Mouse (Mus musculus) midbrain, embryonic 12.5 days (tissue): ENCODE measurements around the gene Acvr2a. TPM values are rescaled to one million over a fixed set of nuclear protein-coding genes. Genes with fewer than 3 reads are reported as not detected.

ENCODE experiments used
- ATAC-seq: fragments of 200-750 bp; cut with Nextera tagmentation; 2 replicates; pipeline ENCODE4 v1.8.0; 2017; ENCODE audit warnings: low read depth, moderate TSS enrichment, moderate library complexity; ENCODE audit not compliant: low FRiP score
- H3K27ac ChIP-seq: fragments of 300-500 bp; sonication (generic); replicated peaks from 2 replicates; pipeline ENCODE4 v1.5.1; 2016; ENCODE audit warnings: mild to moderate bottlenecking
- H3K27me3 ChIP-seq: fragments of 300-500 bp; sonication (generic); 2 replicates; pipeline ENCODE4 v1.6.1; 2016; ENCODE audit warnings: mild to moderate bottlenecking
- H3K36me3 ChIP-seq: fragments of 300-500 bp; sonication (generic); 2 replicates; pipeline ENCODE4 v1.6.1; 2016
- H3K4me1 ChIP-seq: fragments of 300-500 bp; sonication (generic); 2 replicates; pipeline ENCODE4 v1.6.1; 2016
- H3K4me2 ChIP-seq: fragments of 300-500 bp; sonication (generic); replicated peaks from 2 replicates; pipeline ENCODE4 v1.6.1; 2016; ENCODE audit warnings: mild to moderate bottlenecking, moderate library complexity
- H3K4me3 ChIP-seq: fragments of 300-500 bp; sonication (generic); 2 replicates; pipeline ENCODE4 v1.5.1; 2016; ENCODE audit warnings: mild to moderate bottlenecking
- H3K9ac ChIP-seq: fragments of 300-500 bp; sonication (generic); replicated peaks from 2 replicates; pipeline ENCODE4 v1.6.1; 2016; ENCODE audit warnings: mild to moderate bottlenecking, moderate library complexity
- H3K9me3 ChIP-seq: fragments of 300-500 bp; sonication (generic); 2 replicates; pipeline ENCODE4 v1.6.1; 2016; ENCODE audit warnings: mild to moderate bottlenecking
- WGBS: fragments of 180-500 bp; shearing (Covaris S2); methylation state at CpG from one replicate; pipeline ENCODE4 v1.1.7; 2016; 5-methylcytosine and 5-hydroxymethylcytosine counted together
- polyA plus RNA-seq: library from polyadenylated mRNA; unstranded; fragments of >200 nt; fragmentation: Nextera tagmentation; extraction: Ambion mirVana; gene quantifications from 2 replicates; pipeline ENCODE4 v1.2.1, GENCODE M21; 2016

Acvr2a gene
- 37.0 and 40.7 TPM in 2 replicates for polyA plus RNA-seq

DNA sequence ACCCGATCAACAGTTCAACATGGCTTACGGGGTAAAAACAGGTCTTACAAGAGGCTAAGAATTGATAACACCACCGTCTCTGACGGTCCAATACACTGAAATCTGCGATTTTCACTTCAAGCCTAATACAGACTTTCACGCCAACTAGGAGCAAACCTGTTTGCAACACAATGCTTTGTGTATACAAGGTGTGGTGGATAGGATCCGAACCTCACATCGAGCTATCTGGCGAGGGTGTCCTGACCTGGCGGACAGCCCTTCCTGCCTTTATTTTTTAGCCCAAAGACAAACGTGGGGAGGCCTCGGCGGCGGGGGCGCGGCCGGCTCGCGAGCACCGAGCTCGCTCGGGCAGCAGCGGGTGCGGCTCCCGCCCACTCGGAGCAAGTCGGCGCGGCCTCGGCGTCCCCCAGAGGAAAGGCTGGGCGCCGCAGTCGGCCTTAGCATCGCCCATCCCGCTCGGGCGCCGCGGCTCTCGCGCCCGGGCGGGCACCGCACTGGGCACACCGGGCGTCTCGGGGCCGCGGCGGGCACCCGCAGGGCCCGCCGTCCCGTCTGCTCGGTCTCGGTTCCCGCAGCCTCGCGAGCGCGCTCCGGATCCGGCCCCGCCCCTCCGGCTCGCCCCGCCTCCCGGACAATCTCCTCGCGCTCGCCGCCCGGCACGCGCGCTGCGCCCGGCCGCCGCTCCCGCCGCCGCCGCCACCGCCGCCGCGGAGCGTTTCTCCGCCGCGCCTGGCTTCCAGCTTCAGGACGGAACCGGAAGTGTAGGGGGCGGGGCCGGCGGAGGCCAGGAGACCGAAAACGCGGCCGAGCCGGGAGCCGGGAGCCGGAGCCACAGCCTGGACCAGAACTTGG lies at the start of gene Acvr2a:
Acvr2a (plus strand) TSS at position 739 of the 852 bp plus-strand sequence.
- H3K9ac ChIP-seq = peak within 1 kb of the TSS; percentile 93
- ATAC-seq = peak; percentile 94
- peak within 1 kb of the TSS; percentile 85 for H3K4me3 ChIP-seq
- H3K4me1 ChIP-seq = peaks cover 12% of the 10 kb centered on the region
- WGBS = under 1% methylated on average over 90 of the region's 105 CpGs
- H3K4me2 ChIP-seq = peak within 1 kb of the TSS; percentile 73
- no peaks in the 10 kb centered on the region for H3K36me3 ChIP-seq
- H3K27ac ChIP-seq = peak within 1 kb of the TSS; percentile 98
- H3K27me3 ChIP-seq = no peaks in the 10 kb centered on the region
- H3K9me3 ChIP-seq = no peaks in the 10 kb centered on the region

DNA sequence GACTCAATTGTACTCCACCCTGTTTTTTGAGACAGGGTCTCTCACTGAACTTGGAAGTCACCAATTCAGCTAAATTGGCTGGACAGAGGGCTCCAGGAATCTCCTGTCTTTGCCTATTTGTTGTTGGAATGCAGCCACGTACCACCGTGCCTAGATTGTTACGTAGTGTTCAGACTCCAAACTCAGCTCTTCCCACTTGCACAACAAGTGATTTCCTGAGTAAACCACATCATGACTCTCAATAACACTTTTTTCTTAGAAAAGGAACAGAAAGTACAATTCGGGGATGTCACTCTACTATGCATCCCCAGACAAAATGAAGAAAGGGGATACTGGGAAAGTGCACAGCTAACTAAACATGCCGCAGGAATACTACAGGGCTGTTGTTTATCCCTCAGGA lies 47.4 kb upstream of the Acvr2a start:
- Histone ChIP-seq H3K4me3 (no peak overlapping the region), H3K4me2 (no peak overlapping the region), H3K4me1 (no peaks in the 10 kb centered on the region), H3K9me3 (no peaks in the 10 kb centered on the region), H3K9ac (no peak overlapping the region), H3K27me3 (no peaks in the 10 kb centered on the region), H3K27ac (no peak overlapping the region), H3K36me3 (no peaks in the 10 kb centered on the region)
- ATAC-seq = no peak
- 83% methylated on average over 5 of the region's 5 CpGs for WGBS

DNA sequence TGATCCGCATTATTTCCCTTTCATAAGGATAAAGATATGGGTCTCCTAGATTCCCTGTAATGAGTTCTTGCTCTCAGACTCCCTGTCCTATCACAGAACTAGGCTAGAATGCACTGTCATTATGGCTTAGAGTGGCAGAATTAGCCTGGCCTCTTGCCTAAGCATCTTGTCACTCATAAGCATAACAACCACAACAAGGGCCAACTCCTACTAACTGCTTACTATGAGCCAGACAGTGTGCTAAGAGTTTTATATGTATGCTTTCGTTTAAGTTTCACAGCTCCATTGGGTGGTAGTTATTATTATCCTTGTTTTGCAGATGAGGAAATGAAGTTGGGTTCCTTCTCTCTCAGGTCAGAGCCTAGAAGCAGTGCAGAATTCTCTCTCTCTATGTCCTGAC lies 46.1 kb upstream of the Acvr2a start:
- Histone ChIP-seq H3K9ac (no peak overlapping the region), H3K9me3 (no peaks in the 10 kb centered on the region), H3K27ac (no peak overlapping the region), H3K4me3 (no peak overlapping the region), H3K27me3 (no peaks in the 10 kb centered on the region), H3K36me3 (no peaks in the 10 kb centered on the region), H3K4me1 (no peaks in the 10 kb centered on the region), H3K4me2 (no peak overlapping the region)
- 96% methylated on average over 2 of the region's 2 CpGs for WGBS
- ATAC-seq = no peak

DNA sequence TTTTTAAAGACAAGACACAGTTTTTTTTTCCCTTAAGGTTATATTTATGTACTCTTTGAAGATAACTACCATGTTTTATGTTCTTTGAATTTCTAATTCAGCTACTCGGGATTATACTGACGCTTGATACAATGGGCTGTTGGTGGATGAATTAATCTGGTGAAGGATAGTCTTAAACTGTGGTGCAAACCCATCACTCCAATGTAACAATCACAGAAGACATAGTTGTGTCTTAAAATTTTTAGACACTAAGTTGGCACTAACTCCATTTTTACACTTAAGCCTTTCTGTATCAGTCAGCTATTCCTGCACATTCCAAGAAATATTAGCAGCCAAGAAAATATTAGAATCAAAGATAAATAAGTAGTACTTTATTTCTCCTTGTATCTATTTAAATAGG lies 45.7 kb upstream of the Acvr2a start:
- H3K9ac ChIP-seq = no peak overlapping the region
- H3K27me3 ChIP-seq = no peaks in the 10 kb centered on the region
- H3K9me3 ChIP-seq = no peaks in the 10 kb centered on the region
- 77% methylated on average over 2 of the region's 2 CpGs for WGBS
- H3K27ac ChIP-seq = no peak overlapping the region
- no peaks in the 10 kb centered on the region for H3K36me3 ChIP-seq
- no peak overlapping the region for H3K4me2 ChIP-seq
- no peak overlapping the region for H3K4me3 ChIP-seq
- H3K4me1 ChIP-seq = no peaks in the 10 kb centered on the region
- no peak for ATAC-seq

DNA sequence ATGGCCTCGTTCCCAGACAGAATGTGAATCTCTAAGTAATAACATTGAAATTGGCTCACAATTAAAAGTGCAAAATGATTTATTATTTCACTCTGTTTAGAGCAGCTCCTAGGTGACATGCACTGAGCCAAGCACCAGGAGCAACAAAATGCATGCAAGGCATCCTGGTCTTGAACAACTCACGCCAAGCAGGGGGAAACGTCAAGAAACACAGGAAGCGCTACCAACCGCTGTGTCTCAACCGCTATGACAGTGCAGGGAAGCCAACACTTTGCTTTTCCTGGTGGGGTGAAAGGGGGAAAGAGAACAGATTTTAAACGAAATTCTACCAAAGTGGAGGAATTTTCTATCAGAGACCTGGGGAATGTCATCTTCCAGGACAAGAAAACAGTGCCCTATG lies 43.8 kb upstream of the Acvr2a start:
- Histone ChIP-seq H3K9me3 (no peaks in the 10 kb centered on the region), H3K4me1 (no peaks in the 10 kb centered on the region), H3K27ac (no peak overlapping the region), H3K36me3 (no peaks in the 10 kb centered on the region), H3K4me2 (no peak overlapping the region), H3K4me3 (no peak overlapping the region), H3K9ac (no peak overlapping the region), H3K27me3 (no peaks in the 10 kb centered on the region)
- WGBS = 90% methylated on average over 7 of the region's 7 CpGs
- ATAC-seq = no peak

DNA sequence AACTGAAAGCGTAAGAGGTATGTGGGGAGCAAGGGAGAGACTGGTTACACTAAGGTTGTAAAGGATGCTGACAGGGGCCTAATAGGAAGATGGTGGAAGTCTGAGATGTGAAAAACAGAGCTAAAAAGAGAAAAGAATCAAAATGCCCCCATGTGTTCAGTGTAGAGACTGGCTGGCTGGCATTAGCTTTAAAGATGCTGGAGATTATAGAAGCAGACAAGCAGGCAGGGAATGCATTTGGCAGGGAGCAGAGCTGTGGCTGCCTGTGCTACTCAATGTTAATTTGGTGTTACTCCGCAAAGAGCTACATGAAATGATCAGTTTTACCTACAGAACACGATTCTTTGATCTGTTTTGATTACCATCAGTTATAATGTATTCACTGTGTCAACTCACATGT lies 43.3 kb upstream of the Acvr2a start:
- H3K9ac ChIP-seq = no peak overlapping the region
- 88% methylated on average over 3 of the region's 3 CpGs for WGBS

DNA sequence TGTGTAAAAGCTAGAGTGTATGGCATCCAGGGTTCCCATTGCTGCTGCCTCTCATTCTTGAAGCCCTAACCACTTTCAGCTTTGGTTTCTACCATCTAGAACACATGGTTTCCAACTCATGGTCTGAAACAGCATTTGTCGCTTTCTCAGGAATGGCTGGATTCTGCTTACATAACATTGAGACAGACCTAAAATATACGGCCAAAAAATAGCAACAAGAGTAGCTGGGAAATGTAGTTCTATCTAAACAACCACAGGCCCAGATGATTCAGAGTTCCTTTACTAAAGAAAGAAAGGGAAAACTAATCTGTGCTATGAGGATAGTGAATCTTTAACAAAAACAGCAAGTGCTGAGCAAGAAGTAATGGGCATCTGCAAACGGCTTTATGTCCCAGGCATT lies 38.6 kb upstream of the Acvr2a start:
- ATAC-seq = no peak
- Histone ChIP-seq H3K4me2 (no peak overlapping the region), H3K4me3 (no peak overlapping the region), H3K9ac (no peak overlapping the region), H3K27ac (no peak overlapping the region), H3K4me1 (no peaks in the 10 kb centered on the region), H3K9me3 (no peaks in the 10 kb centered on the region), H3K27me3 (no peaks in the 10 kb centered on the region), H3K36me3 (no peaks in the 10 kb centered on the region)
- WGBS = 93% methylated on average over 3 of the region's 3 CpGs

More for the DNA sequence above, 43.3 kb upstream of the Acvr2a start:
- Histone ChIP-seq H3K27ac (no peak overlapping the region), H3K27me3 (no peaks in the 10 kb centered on the region), H3K4me1 (no peaks in the 10 kb centered on the region), H3K4me2 (no peak overlapping the region), H3K36me3 (no peaks in the 10 kb centered on the region), H3K9me3 (no peaks in the 10 kb centered on the region), H3K4me3 (no peak overlapping the region)
- no peak for ATAC-seq

DNA sequence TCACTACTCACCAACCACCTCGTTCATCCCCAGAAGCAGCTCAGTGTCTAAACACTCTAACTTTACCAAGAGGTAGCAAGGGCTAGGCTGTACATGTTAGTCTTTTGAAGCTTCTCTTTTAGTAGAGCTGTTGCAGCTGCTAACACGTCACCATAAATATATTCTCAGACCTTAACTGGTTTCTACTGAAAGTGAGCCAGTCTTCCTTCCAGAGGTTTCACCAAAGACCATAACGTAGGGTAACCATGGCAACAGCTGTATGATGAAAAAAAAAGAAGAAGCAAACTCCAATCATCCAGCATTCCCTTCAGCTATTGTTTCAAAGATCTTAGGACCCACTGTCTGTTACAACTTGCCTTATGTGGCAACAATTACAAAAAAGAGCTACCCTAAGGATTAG lies 25.0 kb upstream of the Acvr2a start:
- 74% methylated on average over 3 of the region's 3 CpGs for WGBS
- Histone ChIP-seq H3K4me2 (no peak overlapping the region), H3K27me3 (no peaks in the 10 kb centered on the region), H3K9ac (no peak overlapping the region), H3K4me1 (no peaks in the 10 kb centered on the region), H3K9me3 (no peaks in the 10 kb centered on the region), H3K36me3 (no peaks in the 10 kb centered on the region), H3K27ac (no peak overlapping the region), H3K4me3 (no peak overlapping the region)
- ATAC-seq = no peak

DNA sequence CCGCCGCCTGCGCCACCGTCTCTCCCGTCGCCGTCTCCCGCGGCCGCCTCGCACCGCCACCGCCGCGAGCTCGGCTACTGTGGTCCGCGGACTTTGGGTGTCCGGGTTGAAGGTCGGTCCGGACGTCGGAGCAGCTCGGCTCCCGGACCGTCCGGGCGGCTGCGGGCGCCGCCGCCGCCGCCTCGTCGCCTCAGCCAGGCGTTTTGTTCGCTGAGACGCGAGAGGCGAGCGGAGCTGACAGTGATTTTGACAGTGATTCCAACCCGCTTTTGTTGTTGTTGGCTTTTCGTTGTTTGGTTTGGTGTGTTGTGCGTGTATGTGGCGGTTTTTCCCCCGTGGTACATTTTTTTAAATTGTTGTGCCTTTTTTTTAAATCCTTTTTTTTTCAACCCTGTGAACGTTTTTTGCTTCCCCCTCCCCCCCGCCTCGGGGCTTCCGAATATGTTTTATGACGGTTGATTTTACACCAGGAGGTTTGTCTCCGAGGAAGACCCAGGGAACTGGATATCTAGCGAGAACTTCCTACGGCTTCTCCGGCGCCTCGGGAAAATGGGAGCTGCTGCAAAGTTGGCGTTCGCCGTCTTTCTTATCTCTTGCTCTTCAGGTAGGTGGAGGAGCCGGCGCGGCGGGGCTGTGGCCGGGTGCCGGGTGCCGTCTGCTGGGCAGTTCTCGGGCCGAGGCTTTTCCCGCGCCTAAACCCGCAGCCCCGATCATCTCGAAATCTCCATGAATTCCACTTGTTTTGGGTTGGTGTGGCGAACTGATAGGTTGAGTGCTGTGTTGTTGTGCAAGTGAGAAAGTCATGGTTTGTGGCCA lies 522 bp downstream of the Acvr2a start:
- Histone ChIP-seq H3K27ac (peak overlapping the region; percentile 98), H3K27me3 (no peaks in the 10 kb centered on the region), H3K9me3 (no peaks in the 10 kb centered on the region), H3K4me1 (peaks cover 12% of the 10 kb centered on the region), H3K36me3 (no peaks in the 10 kb centered on the region), H3K4me2 (peak overlapping the region; percentile 73), H3K9ac (peak overlapping the region; percentile 93), H3K4me3 (peak overlapping the region; percentile 85)
- ATAC-seq = no peak; the same call in 1 of the 2 replicates
- WGBS = under 1% methylated on average over 70 of the region's 76 CpGs

DNA sequence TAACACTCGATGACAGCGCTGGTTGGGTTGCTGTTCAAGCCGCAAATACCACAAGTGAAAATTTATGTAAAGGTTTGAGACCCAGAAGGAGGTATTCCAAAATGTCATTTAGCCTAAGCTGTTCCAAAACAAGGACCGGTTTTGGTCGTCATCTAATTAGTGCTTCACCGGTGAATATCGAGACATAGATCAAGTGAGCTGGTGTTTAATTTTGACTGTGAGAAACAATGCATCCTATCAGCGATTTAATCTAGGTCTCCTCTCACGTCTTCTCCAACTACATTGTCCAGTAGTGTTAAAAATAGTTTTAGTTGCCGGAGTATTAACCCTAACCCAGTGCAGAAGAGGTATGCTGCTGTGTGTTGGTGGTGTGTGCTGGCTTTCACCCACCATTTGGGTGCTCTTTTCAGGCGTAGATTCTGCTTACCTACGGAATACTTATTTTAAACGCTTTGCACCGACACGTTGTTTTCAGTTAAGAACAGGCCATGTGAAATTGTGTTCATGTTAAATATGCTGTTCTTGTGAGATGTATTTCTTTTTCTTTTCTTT lies 1.2 kb downstream of the Acvr2a start:
- Histone ChIP-seq H3K4me2 (peak overlapping the region; percentile 73), H3K4me1 (peaks cover 12% of the 10 kb centered on the region), H3K4me3 (peak overlapping the region; percentile 85), H3K27ac (peak overlapping the region; percentile 98), H3K27me3 (no peaks in the 10 kb centered on the region), H3K9ac (peak overlapping the region; percentile 93), H3K9me3 (no peaks in the 10 kb centered on the region), H3K36me3 (no peaks in the 10 kb centered on the region)
- no peak for ATAC-seq
- WGBS = 5% methylated on average over 15 of the region's 15 CpGs

DNA sequence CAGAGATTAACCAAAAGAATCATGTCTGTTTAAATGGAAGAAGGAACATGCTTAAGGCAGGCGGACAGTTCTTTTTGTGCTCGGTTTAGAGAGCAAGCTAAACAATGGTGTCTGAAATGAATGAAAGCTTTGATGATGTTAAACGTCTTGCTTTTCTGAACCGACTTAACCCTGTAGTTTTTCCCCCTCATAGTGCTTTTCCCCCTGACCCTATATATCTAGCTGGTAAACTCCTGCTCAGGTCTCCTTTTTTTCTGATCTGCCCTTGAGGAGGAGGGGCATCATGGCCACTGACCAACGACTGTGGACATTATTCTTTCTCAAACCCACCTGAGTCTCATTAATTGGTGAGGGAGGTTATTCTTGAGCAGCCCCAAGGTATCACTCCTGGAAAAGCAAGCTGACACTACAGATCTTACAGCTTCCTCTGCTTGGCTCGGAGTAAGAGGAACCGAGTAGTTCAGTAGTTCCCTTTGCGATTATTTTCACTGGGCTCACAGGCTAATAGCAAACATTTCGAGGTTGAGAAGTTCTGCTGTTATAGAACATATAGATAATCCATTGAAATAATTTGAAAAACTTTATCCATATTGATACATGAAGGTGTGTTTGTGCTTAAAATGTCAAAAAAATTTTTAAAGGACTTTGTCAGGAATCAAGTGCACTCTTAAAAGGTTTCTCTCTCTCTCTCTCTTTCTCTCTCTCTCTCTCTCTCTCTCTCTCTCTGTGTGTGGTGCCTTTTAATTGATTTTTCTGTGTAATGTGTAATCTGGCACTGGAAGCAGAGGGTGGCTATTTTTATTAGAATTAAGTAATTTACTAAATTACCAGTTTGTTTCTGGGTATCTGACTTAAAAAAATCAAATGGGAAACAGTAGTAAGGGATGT lies 2.5 kb downstream of the Acvr2a start:
- ATAC-seq = no peak
- no peaks in the 10 kb centered on the region for H3K9me3 ChIP-seq
- peak overlapping the region; percentile 73 for H3K4me2 ChIP-seq
- no peaks in the 10 kb centered on the region for H3K27me3 ChIP-seq
- H3K9ac ChIP-seq = peak overlapping the region; percentile 93
- H3K27ac ChIP-seq = peak overlapping the region; percentile 30; the same call in 1 of the 2 replicates
- H3K36me3 ChIP-seq = no peaks in the 10 kb centered on the region
- WGBS = 25% methylated on average over 9 of the region's 9 CpGs
- peak overlapping the region; percentile 85 for H3K4me3 ChIP-seq
- peaks cover 12% of the 10 kb centered on the region for H3K4me1 ChIP-seq
